Mouse (Mus musculus): Measurements from ENCODE around the gene Ubap1l.

Gene Ubap1l

DNA sequence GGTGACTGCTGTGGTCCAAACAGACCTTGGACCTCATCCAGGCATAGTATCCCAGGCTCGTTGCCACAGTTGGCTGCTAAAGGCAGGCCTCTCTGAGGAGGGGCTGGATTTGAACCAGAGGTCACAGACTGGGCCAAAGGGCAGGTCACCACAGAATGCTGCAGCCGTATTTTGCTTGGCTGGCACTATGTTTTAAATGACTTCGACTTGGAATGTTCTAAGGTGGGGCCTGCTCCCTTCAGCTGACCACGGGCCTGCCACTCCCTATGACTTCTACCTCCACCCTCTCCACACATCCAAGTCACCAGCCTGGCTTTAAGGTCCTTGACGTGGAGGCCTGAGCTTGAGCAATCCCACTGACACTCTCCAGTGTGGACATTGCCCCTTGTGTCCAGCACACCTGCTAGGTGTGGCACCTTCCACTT, 48.0 kb downstream of the Ubap1l start:
- no peak for DNase-seq (ENCODE audit: extremely low spot score, low spot score)

DNA sequence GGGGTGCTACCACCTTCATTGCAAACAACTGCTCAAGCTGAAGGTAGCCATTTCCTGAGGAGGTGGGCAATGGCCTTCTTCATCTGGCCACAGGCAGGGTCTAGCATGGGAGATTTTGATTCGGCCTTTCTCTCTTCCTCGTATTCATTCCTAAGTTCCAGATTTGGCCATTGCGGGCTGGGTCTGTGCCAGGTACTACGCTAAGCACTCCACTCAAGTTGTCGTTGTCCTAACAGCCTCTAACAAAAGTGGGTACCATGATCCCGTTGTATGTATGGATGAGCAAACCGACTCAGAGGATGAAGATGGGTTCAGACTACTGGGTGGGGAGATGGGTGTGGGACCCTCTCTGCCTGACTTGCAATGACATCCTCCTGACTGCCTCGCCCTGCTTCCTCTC, 49.5 kb downstream of the Ubap1l start:
- no peak for DNase-seq (ENCODE audit: extremely low spot score, low spot score)

DNA sequence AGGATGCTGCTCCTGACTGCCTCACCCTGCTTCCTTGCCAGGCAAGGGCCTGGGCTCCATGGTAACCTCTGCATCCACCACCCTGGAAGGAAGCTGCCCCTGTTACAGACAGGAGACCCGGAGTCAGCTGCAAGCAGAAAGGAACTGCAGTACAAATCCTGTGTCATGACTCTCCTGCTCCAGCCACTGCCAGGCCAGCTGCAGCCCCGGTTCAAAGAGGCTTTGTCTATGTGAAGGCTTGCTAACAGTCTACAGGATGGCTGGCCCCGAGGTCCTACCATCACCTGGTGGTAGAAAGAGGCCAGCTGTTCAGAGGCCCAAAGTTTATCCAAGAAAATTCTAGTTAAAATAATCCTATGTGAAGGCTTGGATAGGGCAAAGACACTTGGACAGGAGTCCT, 50.5 kb downstream of the Ubap1l start:
- DNase-seq (ENCODE audit: extremely low spot score, low spot score) = no peak

DNA sequence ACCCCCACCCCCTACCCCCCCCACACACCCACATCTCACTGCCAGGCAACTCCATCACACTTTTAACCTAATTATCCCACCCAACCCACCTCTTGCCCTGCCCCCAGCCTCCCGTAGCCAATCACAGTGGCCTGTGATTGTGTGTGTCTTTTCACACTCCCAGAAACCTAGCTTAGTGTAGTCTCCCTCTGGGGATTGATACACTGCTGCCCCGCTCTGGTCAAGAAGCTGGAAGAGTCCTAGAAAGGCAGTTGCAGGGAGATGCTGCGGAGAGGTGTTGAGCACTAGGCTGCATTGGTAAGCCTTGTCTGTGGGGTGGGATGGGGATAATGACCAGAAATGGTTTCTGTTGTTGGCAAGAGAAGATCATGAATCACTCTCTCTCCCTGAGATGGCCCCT, 56.9 kb downstream of the Ubap1l start:
- no peak for DNase-seq (ENCODE audit: extremely low spot score, low spot score)

DNA sequence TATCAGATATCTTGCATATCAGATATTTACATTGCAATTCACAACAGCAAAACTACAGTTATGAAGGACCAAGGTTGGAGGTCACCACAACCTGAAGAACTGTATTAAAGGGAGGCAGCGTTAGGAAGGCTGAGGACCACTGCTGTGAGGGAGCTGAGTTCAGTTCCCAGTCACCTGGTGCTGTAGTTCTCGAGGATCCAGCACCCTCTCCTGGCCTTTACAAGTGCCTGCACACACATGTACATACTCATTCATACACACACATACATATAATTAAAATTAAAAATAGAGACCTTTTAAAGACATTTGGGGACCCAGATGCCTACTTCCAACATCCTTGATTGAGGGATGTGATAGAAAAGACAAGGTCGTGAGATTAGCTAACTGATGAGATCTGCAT, 58.8 kb downstream of the Ubap1l start:
- DNase-seq (ENCODE audit: extremely low spot score, low spot score) = no peak

DNA sequence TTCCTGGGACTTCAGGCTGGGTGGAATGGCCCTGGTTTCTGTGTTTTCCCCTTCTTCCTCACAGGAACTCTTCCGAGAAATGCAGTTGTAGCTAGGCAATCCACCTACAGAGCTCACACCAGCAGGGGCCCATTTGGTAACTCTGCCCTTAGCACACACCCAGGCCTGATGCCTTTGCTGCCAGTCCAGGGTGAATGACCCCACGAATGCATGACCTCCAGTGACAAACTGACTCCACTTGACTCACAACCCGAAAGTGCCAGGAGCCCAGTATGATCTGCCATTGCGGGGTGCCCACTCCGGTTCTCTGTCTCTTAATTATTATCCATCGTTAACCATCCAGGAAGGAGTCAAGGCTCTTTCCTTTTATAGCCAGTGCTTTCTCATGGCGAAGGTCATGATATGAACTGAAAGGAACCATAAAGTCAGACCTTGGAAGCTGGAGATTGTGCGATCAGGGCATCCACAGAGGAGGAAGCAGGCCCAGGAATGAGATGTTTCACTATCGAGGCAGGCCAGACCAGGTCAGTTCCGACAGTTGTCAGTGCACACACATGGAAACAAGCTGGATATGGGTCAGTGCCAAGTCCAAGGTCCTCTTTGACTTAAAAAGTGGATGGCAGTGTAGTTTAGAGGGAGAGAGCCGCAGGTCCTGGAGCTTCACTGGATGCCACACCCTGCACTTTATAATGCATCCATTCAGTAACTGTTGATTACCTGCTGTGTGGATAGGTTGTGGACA, 62.1 kb downstream of the Ubap1l start, which contains the start of gene Slc51b:
Slc51b (minus strand) TSS at position 196 of the 742 bp plus-strand sequence.
- DNase-seq (ENCODE audit: extremely low spot score, low spot score) = no peak

DNA sequence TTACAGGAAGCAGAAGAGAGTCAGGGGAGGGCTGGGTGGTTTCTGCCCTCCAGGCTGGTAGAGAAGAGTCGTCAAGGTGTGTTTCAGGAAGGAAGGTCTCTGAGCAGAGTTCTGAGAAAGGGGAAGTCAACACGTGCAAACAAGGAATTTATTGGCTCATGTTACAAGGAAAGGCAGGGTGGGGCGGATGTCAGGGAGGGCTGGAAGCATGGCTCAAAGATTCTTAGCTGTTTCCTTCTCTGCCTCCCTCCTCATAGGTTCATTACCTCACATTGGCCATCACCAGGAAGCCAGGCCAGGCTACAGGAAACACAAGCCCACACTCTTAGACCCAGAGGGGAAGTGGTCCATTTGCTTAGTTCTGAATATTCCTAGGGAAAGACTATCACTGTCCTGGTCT, 63.6 kb downstream of the Ubap1l start:
- no peak for DNase-seq (ENCODE audit: extremely low spot score, low spot score)

DNA sequence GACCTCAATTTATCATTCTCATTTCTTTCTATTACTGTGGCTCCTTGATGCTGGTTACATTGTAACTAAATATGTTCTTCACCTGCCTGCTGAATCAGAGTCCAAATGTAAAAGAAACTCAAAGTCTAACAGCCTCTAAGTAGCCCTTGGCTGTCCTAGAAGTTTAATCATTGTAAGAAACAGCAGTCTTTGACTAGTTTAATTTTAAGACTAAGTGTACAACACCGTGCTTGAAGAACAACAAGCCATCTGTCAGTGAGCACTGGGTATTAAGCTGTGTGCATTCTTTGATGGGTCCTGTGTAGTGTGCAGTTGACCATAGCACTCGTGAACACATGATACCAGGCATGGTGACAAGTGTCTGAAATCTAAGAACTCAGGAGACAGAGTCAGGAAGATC, 66.7 kb downstream of the Ubap1l start:
- no peak for DNase-seq (ENCODE audit: extremely low spot score, low spot score)

DNA sequence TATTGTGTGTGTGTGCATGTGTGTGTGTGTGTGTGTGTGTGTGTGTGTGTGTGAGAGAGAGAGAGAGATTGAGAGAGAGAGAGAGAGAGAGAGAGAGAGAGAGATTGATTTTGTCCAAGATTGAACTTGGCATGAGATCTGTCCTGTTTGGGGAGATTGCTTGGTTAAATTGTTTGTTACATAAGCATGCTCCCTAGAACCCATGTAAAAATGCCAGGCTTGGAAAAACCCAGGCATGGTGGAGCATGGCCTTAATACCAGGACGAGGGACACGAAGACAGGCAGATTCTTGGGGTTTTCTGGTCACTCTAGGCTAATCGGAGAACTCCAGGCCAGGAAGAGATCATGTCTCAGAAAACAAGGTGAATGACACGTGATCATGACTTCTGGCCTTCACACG, 67.2 kb downstream of the Ubap1l start:
- DNase-seq (ENCODE audit: extremely low spot score, low spot score) = no peak
